In the genomic region with DNA sequence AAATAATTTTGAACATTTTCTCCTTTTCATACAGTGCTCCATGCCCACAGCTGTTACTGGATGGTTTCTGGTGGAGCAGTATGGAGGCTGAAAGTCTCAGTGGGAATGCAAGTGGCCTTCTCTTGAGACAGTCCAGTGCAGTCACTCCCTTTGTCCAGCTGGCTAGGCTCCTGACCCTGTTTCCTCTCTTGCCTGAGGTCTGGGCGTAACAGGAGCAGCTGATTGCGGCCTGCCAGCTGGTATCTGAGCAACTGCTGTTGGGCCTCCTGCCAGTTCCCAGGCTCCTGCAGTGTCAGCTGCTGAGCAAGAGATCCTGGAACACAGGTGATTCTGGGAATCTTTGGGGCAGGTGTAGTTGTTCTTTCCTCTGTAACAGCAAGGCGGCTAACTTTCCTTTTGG, we compare ENCODE assay signal across 8 mouse cellular contexts.
A peak's percentile ranks its signal among the peaks of the same experiment; 100 is the strongest.
DNase-seq lines count a peak whose midpoint lies in the region; ATAC-seq lines count a peak whose summit lies in the region.

No protein-coding gene starts in this region.

- DNase-seq in cerebellum, adult 18-20 months: peak; percentile 5 to 9
- no peak for DNase-seq in cerebellum, adult 11 months
- peak; percentile 25 for DNase-seq in neural tube, embryonic 10.5 days (ENCODE audit: extremely low spot score, low spot score)
- peak; percentile 19 to 29 for DNase-seq in heart, adult 9 months (ENCODE audit: low spot score in 2 of 2)
- peak; percentile 7 for DNase-seq in large intestine, adult 2 months (ENCODE audit: low read depth, low spot score)
- peak; percentile 24 for DNase-seq in testis, postnatal 14 days (ENCODE audit: low spot score)

- WGBS in neural tube, embryonic 15.5 days: 43% methylated on average over 3 of the region's 3 CpGs
- WGBS in large intestine, adult 2 months: 41% methylated on average over 3 of the region's 3 CpGs

- H3K4me2 ChIP-seq in neural tube, embryonic 15.5 days: no peak overlapping the region

- H3K9ac ChIP-seq in neural tube, embryonic 15.5 days (replicated peaks): no peak overlapping the region

- H3K9me3 ChIP-seq in neural tube, embryonic 15.5 days (replicated peaks): no peaks in the 10 kb centered on the region

- no peaks in the 10 kb centered on the region for H3K36me3 ChIP-seq in neural tube, embryonic 15.5 days

- H3K27ac ChIP-seq in neural tube, embryonic 15.5 days (replicated peaks): no peak overlapping the region

- H3K27me3 ChIP-seq in neural tube, embryonic 15.5 days (replicated peaks): no peaks in the 10 kb centered on the region

- peaks cover 4% of the 10 kb centered on the region; the same call in 1 of the 2 replicates for H3K4me1 ChIP-seq in neural tube, embryonic 15.5 days

- H3K4me3 ChIP-seq in neural tube, embryonic 15.5 days (replicated peaks): no peak overlapping the region

- no peak for ATAC-seq in neural tube, embryonic 15.5 days (ENCODE audit: low FRiP score)
- no peak for ATAC-seq in megakaryocyte progenitor cell, adult 5-6 weeks (replicated peaks; ENCODE audit: poor library complexity)
